Mouse (Mus musculus): ENCODE measurements around the gene Cacna1e.

GRCm38 (mm10) chr1:154842336-154842735 is 42.0 kb downstream of the Cacna1e start:
- TF ChIP-seq CTCF (IDR thresholded peaks at IDR 0.05; ENCODE audit: low read depth) (no peak), EP300 (optimal IDR thresholded peaks at IDR 0.05) (no peak)
